Mouse (Mus musculus) neural tube, embryonic 14.5 days (tissue): ENCODE measurements around the gene Rassf7. TPM values are rescaled to one million over a fixed set of nuclear protein-coding genes. Genes with fewer than 3 reads are reported as not detected.
"Not testable (repeated sequence)": the region's sequence is repeated elsewhere in the genome, so short reads cannot be mapped to it uniquely, and the experiment has no call there.

Source experiments
- ATAC-seq: fragments of 200-750 bp; cut with Nextera tagmentation; 2 replicates; pipeline ENCODE4 v1.8.0; 2017; ENCODE audit warnings: low read depth, mild to moderate bottlenecking, moderate TSS enrichment, moderate library complexity
- H3K27ac ChIP-seq: fragments of 300-500 bp; sonication (generic); 2 replicates; pipeline ENCODE4 v1.5.1; 2014; ENCODE audit warnings: low read depth, mild to moderate bottlenecking, control low read depth, low read length, moderate library complexity, mixed read lengths
- H3K27me3 ChIP-seq: fragments of 300-500 bp; sonication (generic); 2 replicates; pipeline ENCODE4 v1.6.1; 2014; ENCODE audit warnings: low read length; ENCODE audit not compliant: control insufficient read depth, insufficient read depth
- H3K36me3 ChIP-seq: fragments of 300-500 bp; sonication (generic); 2 replicates; pipeline ENCODE4 v1.6.1; 2014; ENCODE audit warnings: low read length, mixed read lengths; ENCODE audit not compliant: control insufficient read depth, insufficient read depth
- H3K4me1 ChIP-seq: fragments of 300-500 bp; sonication (generic); 2 replicates; pipeline ENCODE4 v1.6.1; 2014; ENCODE audit warnings: low read length; ENCODE audit not compliant: control insufficient read depth, insufficient read depth
- H3K4me2 ChIP-seq: fragments of 300-500 bp; sonication (generic); 2 replicates; pipeline ENCODE4 v1.6.1; 2014; ENCODE audit warnings: mild to moderate bottlenecking, low read depth, low read length, control low read depth
- H3K4me3 ChIP-seq: fragments of 300-500 bp; sonication (generic); 2 replicates; pipeline ENCODE4 v1.5.1; 2014; ENCODE audit warnings: low read depth, low read length, control low read depth, mixed read lengths
- H3K9ac ChIP-seq: fragments of 300-500 bp; sonication (generic); replicated peaks from 2 replicates; pipeline ENCODE4 v1.6.1; 2014; ENCODE audit warnings: low read depth, mild to moderate bottlenecking, control low read depth, low read length, mixed read lengths
- H3K9me3 ChIP-seq: fragments of 300-500 bp; sonication (generic); 2 replicates; pipeline ENCODE4 v1.6.1; 2016; ENCODE audit warnings: low read length; ENCODE audit not compliant: control insufficient read depth
- WGBS: fragments of 180-500 bp; shearing (Covaris S2); extraction: QIAGEN DNeasy Blood & Tissue Kit; methylation state at CpG from one replicate; pipeline ENCODE4 v1.1.7; 2014; 5-methylcytosine and 5-hydroxymethylcytosine counted together
- polyA plus RNA-seq: library from polyadenylated mRNA; unstranded; fragments of >200 nt; fragmentation: Nextera tagmentation; extraction: Ambion mirVana; gene quantifications from 2 replicates; pipeline ENCODE4 v1.2.1, GENCODE M21; 2014

Rassf7 gene
- polyA plus RNA-seq, 1 experiment from 2014 or later = 25.3 TPM

DNA sequence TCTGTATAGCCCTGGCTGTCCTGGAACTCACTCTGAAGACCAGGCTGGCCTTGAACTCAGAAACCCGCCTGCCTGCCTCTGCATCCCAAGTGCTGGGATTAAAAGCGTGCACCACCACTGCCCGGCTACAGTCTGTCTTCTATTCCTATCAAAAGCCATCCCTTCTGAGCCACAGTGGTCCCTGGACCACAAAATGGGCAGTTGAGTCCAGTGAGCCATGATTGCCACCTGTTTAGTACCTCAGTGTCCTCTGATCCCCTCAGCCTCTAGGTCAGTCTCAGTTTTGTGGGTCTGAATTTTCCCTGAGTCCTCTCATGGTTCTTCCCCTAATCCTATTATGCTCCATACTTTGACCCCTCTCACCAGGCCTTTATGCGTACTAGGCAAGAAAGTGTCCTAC, 12.1 kb downstream of the Rassf7 start:
- Histone ChIP-seq H3K9ac (no peak overlapping the region; the same call in 1 of the 2 replicates), H3K9me3 (no peaks in the 10 kb centered on the region), H3K4me3 (peak overlapping the region; percentile 99; the same call in 1 of the 2 replicates), H3K36me3 (peaks cover 11% of the 10 kb centered on the region), H3K27me3 (peaks cover 5% of the 10 kb centered on the region; the same call in 1 of the 2 replicates), H3K27ac (no peak overlapping the region), H3K4me1 (peaks cover 15% of the 10 kb centered on the region), H3K4me2 (peak overlapping the region; percentile 1; the same call in 1 of the 2 replicates)
- ATAC-seq = no peak
- WGBS = 81% methylated on average over 4 of the region's 4 CpGs

DNA sequence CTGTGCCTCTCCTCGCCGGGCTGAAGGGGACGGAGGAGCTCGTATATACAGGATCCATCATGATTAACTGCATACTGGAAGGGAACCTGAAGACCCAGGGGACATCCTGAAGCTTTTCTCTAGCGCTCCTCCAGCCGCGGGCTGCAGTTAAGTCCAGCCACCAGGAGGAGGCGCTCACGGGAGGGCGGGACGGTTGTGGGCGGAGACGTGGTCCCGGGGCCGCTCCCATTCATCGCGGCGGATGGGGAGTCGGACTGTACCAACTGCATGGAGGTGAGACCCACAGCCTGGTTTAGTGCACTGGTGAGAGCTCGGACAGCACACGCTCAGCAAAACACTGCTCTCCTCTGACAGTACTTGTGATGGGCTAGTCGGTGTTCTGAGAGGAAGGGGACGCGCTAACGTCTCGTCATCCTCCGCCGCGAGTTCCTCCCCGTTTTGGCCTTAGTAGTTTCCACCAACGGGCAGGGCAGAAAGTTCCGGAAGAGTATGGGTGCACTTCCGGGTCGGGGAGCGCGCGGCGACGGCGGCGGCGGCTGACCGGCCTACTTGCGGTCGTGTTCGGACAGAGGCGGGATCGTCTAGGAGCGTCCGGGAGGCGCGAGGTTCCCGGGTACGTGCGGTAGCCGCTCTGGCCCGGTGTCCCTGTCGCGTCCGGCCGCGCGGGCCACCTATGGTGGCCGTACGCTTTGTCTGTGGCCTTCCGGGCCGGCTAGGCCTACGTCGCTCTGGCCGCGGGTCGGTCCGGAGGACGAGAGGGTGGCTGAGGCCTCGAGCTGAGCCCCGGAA, 12.8 kb downstream of the Rassf7 start, which contains the start of gene Phrf1:
Phrf1 (plus strand) TSS at position 506 of the 789 bp plus-strand sequence.
- Histone ChIP-seq H3K4me3 (peak within 1 kb of the TSS; percentile 99), H3K9ac (peak within 1 kb of the TSS; percentile 93), H3K36me3 (peaks cover 18% of the 10 kb centered on the region), H3K27ac (peak within 1 kb of the TSS; percentile 96), H3K4me1 (peaks cover 15% of the 10 kb centered on the region), H3K9me3 (no peaks in the 10 kb centered on the region), H3K4me2 (peak within 1 kb of the TSS; percentile 94), H3K27me3 (peaks cover 5% of the 10 kb centered on the region; the same call in 1 of the 2 replicates)
- peak; percentile 93 for ATAC-seq
- WGBS = under 1% methylated on average over 76 of the region's 76 CpGs

- Histone ChIP-seq H3K27ac (no peak overlapping the region), H3K9me3 (no peaks in the 10 kb centered on the region), H3K4me2 (peak overlapping the region; percentile 94), H3K4me3 (peak overlapping the region; percentile 99), H3K36me3 (peaks cover 25% of the 10 kb centered on the region), H3K9ac (peak overlapping the region; percentile 93), H3K4me1 (peaks cover 15% of the 10 kb centered on the region), H3K27me3 (peaks cover 5% of the 10 kb centered on the region; the same call in 1 of the 2 replicates)
- 67% methylated on average over 6 of the region's 6 CpGs for WGBS
- no peak for ATAC-seq
Measured at GRCm38 (mm10) chr7:141229702-141230101, 14.0 kb downstream of the Rassf7 start.

DNA sequence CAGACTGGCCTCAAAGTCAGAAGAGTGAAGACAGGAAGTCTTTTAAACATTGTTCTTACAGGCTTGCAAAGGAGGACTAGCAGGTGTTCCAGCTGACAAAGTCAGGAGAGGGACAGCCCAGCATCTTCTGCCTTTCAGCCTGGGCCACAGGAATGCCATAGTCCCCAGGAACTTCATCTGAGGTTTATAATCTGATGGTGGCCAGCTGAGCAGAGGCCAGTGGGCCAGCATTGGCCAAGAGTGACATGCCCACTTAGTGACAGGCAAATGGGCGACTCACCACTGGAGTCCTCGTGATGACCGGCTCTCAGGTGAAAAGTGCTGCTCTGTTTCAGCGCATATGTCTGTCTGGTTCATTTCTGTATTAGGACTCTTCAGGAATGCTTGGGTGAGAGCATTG, 14.9 kb downstream of the Rassf7 start:
- ATAC-seq = no peak
- no peak overlapping the region for H3K4me3 ChIP-seq
- 97% methylated on average over 4 of the region's 4 CpGs for WGBS
- H3K27ac ChIP-seq = no peak overlapping the region
- no peak overlapping the region for H3K4me2 ChIP-seq
- peaks cover 33% of the 10 kb centered on the region for H3K36me3 ChIP-seq
- H3K27me3 ChIP-seq = peaks cover 5% of the 10 kb centered on the region; the same call in 1 of the 2 replicates
- H3K9me3 ChIP-seq = no peaks in the 10 kb centered on the region
- peaks cover 15% of the 10 kb centered on the region for H3K4me1 ChIP-seq
- no peak overlapping the region for H3K9ac ChIP-seq

DNA sequence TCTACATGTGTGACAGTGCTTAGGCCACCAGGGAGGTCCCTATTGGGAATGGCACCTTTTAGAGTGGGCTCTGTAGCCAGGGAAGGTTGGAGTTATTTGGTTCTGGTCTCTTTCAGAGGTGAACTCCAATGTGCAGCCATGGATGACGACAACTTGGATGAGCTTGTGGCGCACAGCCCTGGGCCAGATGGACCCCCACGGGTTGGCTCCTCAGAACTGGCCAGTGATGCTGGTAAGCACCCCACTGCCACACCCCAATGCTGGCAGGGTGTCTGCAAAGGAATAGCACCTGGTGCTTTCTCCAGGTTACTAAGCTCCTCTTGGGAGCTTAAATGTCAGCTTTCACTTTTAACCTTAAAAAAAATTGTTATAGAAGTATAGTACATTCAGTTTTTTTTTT, 15.5 kb downstream of the Rassf7 start:
- Histone ChIP-seq H3K27me3 (peaks cover 5% of the 10 kb centered on the region; the same call in 1 of the 2 replicates), H3K36me3 (peaks cover 36% of the 10 kb centered on the region), H3K27ac (no peak overlapping the region), H3K4me3 (no peak overlapping the region), H3K4me2 (no peak overlapping the region), H3K9ac (no peak overlapping the region), H3K9me3 (no peaks in the 10 kb centered on the region), H3K4me1 (peaks cover 15% of the 10 kb centered on the region)
- no peak for ATAC-seq
- WGBS = 94% methylated on average over 3 of the region's 3 CpGs

GRCm38 (mm10) chr7:141231551-141231950, 15.9 kb downstream of the Rassf7 start:
- Histone ChIP-seq H3K36me3 (peaks cover 39% of the 10 kb centered on the region), H3K4me1 (peaks cover 15% of the 10 kb centered on the region), H3K4me2 (no peak overlapping the region), H3K4me3 (no peak overlapping the region), H3K9me3 (no peaks in the 10 kb centered on the region), H3K27me3 (peaks cover 5% of the 10 kb centered on the region; the same call in 1 of the 2 replicates), H3K27ac (no peak overlapping the region), H3K9ac (no peak overlapping the region)
- 92% methylated on average over 10 of the region's 10 CpGs for WGBS
- no peak for ATAC-seq

- 91% methylated on average over 4 of the region's 4 CpGs for WGBS
- H3K4me3 ChIP-seq, H3K4me1 ChIP-seq, H3K9ac ChIP-seq, H3K27me3 ChIP-seq, H3K4me2 ChIP-seq, H3K9me3 ChIP-seq, ATAC-seq, H3K27ac ChIP-seq: not testable (repeated sequence)
- peaks cover 36% of the 10 kb centered on the region for H3K36me3 ChIP-seq
Measured at GRCm38 (mm10) chr7:141250486-141250885, 34.8 kb downstream of the Rassf7 start.

DNA sequence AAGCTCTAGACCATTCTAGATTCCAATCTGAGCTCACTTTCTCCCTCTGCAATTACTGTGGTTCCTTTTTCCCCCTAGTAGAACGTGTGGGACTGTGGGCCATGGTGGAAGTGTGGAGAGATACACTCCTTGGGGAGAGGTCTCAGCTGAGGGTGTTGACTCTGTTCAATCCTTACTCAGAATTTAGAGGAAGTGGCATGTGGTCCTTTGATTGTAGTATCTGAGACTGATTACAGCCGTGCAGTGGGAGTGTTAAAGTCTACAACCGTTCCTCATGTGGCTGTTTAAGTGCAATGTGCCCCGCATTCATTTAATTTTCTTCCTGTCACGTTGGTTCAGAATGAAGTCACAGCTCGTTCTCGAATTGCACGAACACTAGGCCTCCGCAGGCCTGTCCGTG, 40.5 kb downstream of the Rassf7 start:
- no peaks in the 10 kb centered on the region for H3K4me1 ChIP-seq
- 94% methylated on average over 10 of the region's 10 CpGs for WGBS
- H3K4me2 ChIP-seq = no peak overlapping the region
- no peaks in the 10 kb centered on the region for H3K27me3 ChIP-seq
- H3K27ac ChIP-seq = no peak overlapping the region
- peaks cover 70% of the 10 kb centered on the region for H3K36me3 ChIP-seq
- ATAC-seq = no peak
- H3K9me3 ChIP-seq = no peaks in the 10 kb centered on the region
- H3K4me3 ChIP-seq = no peak overlapping the region
- no peak overlapping the region for H3K9ac ChIP-seq

GRCm38 (mm10) chr7:141261480-141261879, 45.8 kb downstream of the Rassf7 start:
- no peak overlapping the region for H3K27ac ChIP-seq
- H3K4me3 ChIP-seq = no peak overlapping the region
- H3K9me3 ChIP-seq = no peaks in the 10 kb centered on the region
- ATAC-seq = no peak
- WGBS = 94% methylated on average over 3 of the region's 3 CpGs
- no peaks in the 10 kb centered on the region for H3K4me1 ChIP-seq
- no peaks in the 10 kb centered on the region for H3K27me3 ChIP-seq
- no peak overlapping the region for H3K9ac ChIP-seq
- H3K4me2 ChIP-seq = no peak overlapping the region
- peaks cover 74% of the 10 kb centered on the region for H3K36me3 ChIP-seq
